Mouse (Mus musculus) megakaryocyte, embryonic 14.5 days (primary cell): ENCODE data around the gene Gkap1.

Source experiments
- FLI1 ChIP-seq: IDR thresholded peaks from 2 replicates; pipeline ENCODE4 v1.6.1; 2012; ENCODE audit warnings: low read length, inconsistent platforms, mixed read lengths
- GATA1 ChIP-seq: IDR thresholded peaks from 3 replicates; pipeline ENCODE4 v1.6.1; 2012; ENCODE audit warnings: mixed read lengths, low read length, inconsistent platforms, borderline replicate concordance

DNA sequence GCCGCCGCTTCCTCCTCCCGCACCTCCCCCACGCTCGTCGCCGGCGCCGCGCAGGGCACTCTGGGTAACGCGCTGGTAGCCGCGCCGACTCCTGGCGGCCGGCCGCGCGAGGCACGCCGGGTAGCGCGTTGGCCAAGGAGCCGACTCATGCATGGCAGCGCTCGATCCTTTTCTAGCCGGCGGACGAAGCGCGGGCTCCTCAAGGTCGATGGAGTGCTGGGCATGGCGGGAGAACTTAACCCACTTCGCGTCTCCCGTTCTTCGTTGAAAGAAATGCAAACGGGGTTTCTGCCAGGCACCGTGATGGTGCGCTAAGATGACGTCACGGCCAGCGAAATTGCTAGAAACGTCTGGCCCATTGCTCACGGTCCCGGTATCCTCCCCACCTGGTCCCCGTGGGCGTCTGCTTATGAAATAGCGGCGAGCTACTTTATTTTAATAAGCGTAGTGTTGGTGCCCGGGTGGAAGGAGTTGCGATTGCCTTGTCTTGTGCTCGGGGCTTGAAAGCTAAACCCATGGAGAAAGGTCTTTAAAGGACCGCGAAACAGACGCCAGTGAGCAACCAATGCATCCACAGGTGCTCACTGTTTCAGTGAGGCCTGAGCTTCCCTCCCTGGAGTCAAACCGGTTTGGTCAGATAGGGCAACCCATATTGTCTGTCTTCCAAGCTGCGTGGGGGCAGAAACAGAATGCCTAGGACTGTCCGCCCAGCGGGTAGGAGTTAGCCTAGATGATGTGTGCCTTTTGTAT lies 59.7 kb downstream of the Gkap1 start, which contains the start of gene Ubqln1:
- TF ChIP-seq GATA1: no peak
- no peak for TF ChIP-seq FLI1
